Mouse (Mus musculus) macrophage (primary cell): ENCODE data around the gene Rpl35a. TPM values are rescaled to one million over a fixed set of nuclear protein-coding genes. Genes with fewer than 3 reads are reported as not detected.

Experiments used
- polyA plus RNA-seq: library from polyadenylated mRNA; stranded (reverse); fragments of 250-400 nt; gene quantifications from 3 replicates; pipeline ENCODE4 v1.2.4, GENCODE M21; 2018; ENCODE audit warnings: inconsistent platforms

Gene Rpl35a
- polyA plus RNA-seq, 1 experiment from 2014 or later: 621 TPM

Other genes with a start within 250 kb of the Rpl35a start
- not detected in 3 replicates for gene Smbd1, start 246.0 kb upstream of the Rpl35a start, polyA plus RNA-seq
- gene Fyttd1, start 179.0 kb upstream of the Rpl35a start, polyA plus RNA-seq: 25.9 to 31.3 TPM (median 28.1 TPM) in 3 replicates
- gene Rubcn, start 178.7 kb upstream of the Rpl35a start, polyA plus RNA-seq: 18.4 to 30.2 TPM (median 22.9 TPM) in 3 replicates
- 24.7 to 33.3 TPM (median 25.8 TPM) in 3 replicates for gene Lrch3, start 142.4 kb upstream of the Rpl35a start, polyA plus RNA-seq
- gene Iqcg, start 235 bp upstream of the Rpl35a start, polyA plus RNA-seq: 0.40 to 0.43 TPM (median 0.42 TPM) in 3 replicates
- 1.7 to 3.2 TPM (median 1.9 TPM) in 3 replicates for gene Lmln, start 6.1 kb downstream of the Rpl35a start, polyA plus RNA-seq
- gene Osbpl11, start 128.6 kb downstream of the Rpl35a start, polyA plus RNA-seq: 41.2 to 73.0 TPM (median 51.8 TPM) in 3 replicates
- gene Snx4, start 195.0 kb downstream of the Rpl35a start, polyA plus RNA-seq: 48.2 to 85.8 TPM (median 60.3 TPM) in 3 replicates